Mouse (Mus musculus) liver, embryonic 13.5 days (tissue): Measurements from ENCODE around the gene Ntm. TPM values are rescaled to one million over a fixed set of nuclear protein-coding genes. Genes with fewer than 3 reads are reported as not detected.

ENCODE experiments used
- ATAC-seq: fragments of 200-750 bp; cut with Nextera tagmentation; 2 replicates; pipeline ENCODE4 v1.8.0; 2017; ENCODE audit warnings: low read depth, mild to moderate bottlenecking, moderate number of reproducible peaks, moderate library complexity
- DNase-seq: peaks from one replicate; pipeline ENCODE4 v3.0.0; 2022
- H3K27ac ChIP-seq: fragments of 300-500 bp; sonication (generic); 2 replicates; pipeline ENCODE4 v1.5.1; 2015; ENCODE audit warnings: moderate library complexity, mild to moderate bottlenecking, inconsistent platforms
- H3K27me3 ChIP-seq: fragments of 300-500 bp; sonication (generic); 2 replicates; pipeline ENCODE4 v1.6.1; 2015; ENCODE audit warnings: mild to moderate bottlenecking, inconsistent platforms
- H3K36me3 ChIP-seq: fragments of 300-500 bp; sonication (generic); 2 replicates; pipeline ENCODE4 v1.6.1; 2015; ENCODE audit warnings: mild to moderate bottlenecking, inconsistent platforms
- H3K4me1 ChIP-seq: fragments of 300-500 bp; sonication (generic); replicated peaks from 2 replicates; pipeline ENCODE4 v1.6.1; 2015; ENCODE audit warnings: inconsistent platforms
- H3K4me2 ChIP-seq: fragments of 300-500 bp; sonication (generic); 2 replicates; pipeline ENCODE4 v1.6.1; 2015; ENCODE audit warnings: inconsistent platforms, mild to moderate bottlenecking, moderate library complexity
- H3K4me3 ChIP-seq: fragments of 300-500 bp; sonication (generic); replicated peaks from 2 replicates; pipeline ENCODE4 v1.5.1; 2015; ENCODE audit warnings: mild to moderate bottlenecking, inconsistent platforms
- H3K9ac ChIP-seq: fragments of 300-500 bp; sonication (generic); 2 replicates; pipeline ENCODE4 v1.6.1; 2015; ENCODE audit warnings: mild to moderate bottlenecking, inconsistent platforms
- H3K9me3 ChIP-seq: fragments of 300-500 bp; sonication (generic); replicated peaks from 2 replicates; pipeline ENCODE4 v1.6.1; 2016; ENCODE audit warnings: inconsistent platforms
- WGBS: fragments of 180-500 bp; shearing (Covaris S2); methylation state at CpG from one replicate; pipeline ENCODE4 v1.1.7; 2015; ENCODE audit not compliant: insufficient replicate concordance; 5-methylcytosine and 5-hydroxymethylcytosine counted together
- polyA plus RNA-seq: library from polyadenylated mRNA; unstranded; fragments of >200 nt; fragmentation: Nextera tagmentation; extraction: Ambion mirVana; gene quantifications from 2 replicates; pipeline ENCODE4 v1.2.1, GENCODE M21; 2015

Ntm gene
- polyA plus RNA-seq, 1 experiment from 2014 or later = 1.2 TPM

DNA sequence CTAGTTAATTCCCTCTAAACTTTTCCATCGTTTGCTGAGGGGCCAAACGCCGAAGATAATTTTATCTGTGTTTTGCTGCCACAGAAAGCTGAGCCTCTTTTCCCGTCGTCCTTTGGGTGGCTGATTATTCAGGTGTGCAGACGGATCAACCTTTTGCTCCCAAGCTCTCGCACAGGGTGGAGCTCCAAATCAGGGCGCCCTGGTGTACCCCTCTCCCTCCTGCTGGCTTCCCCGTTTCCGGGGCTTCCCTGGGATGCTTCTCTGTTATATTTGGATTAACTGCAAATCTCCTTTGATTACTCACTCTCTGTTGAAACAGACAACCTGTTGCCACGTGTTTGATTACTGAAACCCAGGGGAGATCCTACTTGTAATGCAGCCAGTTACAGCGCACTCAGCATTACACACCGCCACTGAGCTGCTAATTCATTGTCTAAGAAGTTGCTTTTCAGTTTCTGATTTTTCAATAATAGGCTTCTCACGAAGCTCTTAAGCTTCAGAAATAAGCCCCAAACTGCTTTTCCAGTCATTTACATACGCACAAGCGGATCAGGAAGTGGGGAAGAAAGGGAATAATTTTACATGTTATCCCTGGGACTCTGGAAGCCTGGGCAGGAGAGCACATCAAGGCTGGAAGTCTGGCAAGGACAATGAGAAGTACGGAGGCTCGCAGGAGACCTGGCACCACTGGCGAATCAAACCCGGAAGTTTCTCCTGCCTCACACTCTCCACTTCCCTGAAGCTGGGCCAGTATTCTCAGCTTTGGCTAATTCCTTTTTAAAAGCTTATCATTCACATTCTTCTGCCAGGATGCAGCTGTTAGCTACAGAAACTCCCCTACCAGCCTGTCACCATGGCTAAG lies 19.5 kb downstream of the Ntm start:
- ATAC-seq (no peak), DNase-seq (no peak)
- 22% methylated on average over 20 of the region's 20 CpGs for whole genome bisulfite sequencing
- no peak overlapping the region for H3K4me3 ChIP-seq
- H3K9ac ChIP-seq = no peak overlapping the region
- no peaks in the 10 kb centered on the region for H3K4me1 ChIP-seq
- no peak overlapping the region for H3K27ac ChIP-seq
- H3K27me3 ChIP-seq = no peaks in the 10 kb centered on the region
- H3K36me3 ChIP-seq = no peaks in the 10 kb centered on the region
- no peaks in the 10 kb centered on the region for H3K9me3 ChIP-seq
- 0 out of 2 replicates have a peak overlapping the region, but pooled peaks have one; percentile 8 for H3K4me2 ChIP-seq

- DNase-seq (no peak), ATAC-seq (no peak)
- H3K4me2 ChIP-seq = no peak overlapping the region
- H3K27ac ChIP-seq = no peak overlapping the region
- no peak overlapping the region for H3K4me3 ChIP-seq
- H3K4me1 ChIP-seq = no peaks in the 10 kb centered on the region
- no peaks in the 10 kb centered on the region for H3K36me3 ChIP-seq
- no peaks in the 10 kb centered on the region for H3K9me3 ChIP-seq
- H3K27me3 ChIP-seq = no peaks in the 10 kb centered on the region
- H3K9ac ChIP-seq = no peak overlapping the region
- 56% methylated on average over 11 of the region's 11 CpGs for WGBS
These were observed 20.6 kb downstream of the Ntm start for GRCm38 (mm10) chr9:29942183-29942952.

DNA sequence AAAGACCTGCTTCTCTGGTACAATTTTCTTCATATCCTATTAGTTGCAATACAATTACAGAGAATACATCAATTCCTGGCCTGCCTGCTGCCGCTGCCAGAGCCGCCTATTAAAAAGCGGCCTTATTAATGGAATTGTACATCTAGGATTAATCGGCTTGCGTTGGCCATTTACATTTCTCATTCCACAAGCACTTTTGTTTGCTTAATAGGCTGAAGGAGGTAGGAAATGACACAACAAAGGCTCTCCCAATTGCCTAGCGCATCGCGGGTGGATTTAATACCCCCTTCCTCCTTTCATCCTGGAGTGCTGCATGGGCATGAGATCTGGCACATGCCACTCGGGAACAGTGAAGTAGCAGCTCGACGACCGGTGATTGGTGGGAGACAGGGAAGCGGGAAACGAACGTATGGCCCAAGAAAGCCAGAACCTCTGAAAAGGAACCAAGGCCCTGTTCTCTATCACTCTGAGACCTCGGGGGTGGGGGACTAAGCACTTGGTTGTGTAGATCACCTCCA lies 23.4 kb downstream of the Ntm start:
- H3K4me3 ChIP-seq = no peak overlapping the region
- no peak overlapping the region for H3K27ac ChIP-seq
- WGBS = 78% methylated on average over 16 of the region's 16 CpGs
- no peaks in the 10 kb centered on the region for H3K27me3 ChIP-seq
- H3K4me1 ChIP-seq = no peaks in the 10 kb centered on the region
- H3K9ac ChIP-seq = no peak overlapping the region
- no peak for DNase-seq
- H3K36me3 ChIP-seq = no peaks in the 10 kb centered on the region
- H3K9me3 ChIP-seq = no peaks in the 10 kb centered on the region
- no peak for ATAC-seq
- no peak overlapping the region for H3K4me2 ChIP-seq

DNA sequence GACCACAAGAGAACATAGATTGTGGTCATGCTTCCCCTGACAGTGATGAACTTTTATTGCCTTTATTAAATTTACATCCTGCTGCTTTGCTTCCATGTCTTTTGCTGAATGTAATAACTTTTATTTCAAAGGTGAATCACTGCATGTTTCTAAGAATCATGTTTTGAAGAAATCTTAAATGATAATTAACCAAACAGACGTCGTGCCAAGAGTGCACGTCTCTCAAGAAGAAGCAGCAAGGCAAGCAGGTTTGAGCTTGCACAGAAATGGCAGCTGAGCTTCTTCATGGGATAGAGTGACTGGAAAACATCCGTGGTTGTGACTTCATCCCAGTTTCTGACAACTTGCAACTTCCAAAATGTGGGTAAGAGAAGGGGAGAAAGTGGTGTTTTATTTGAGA lies 34.1 kb downstream of the Ntm start:
- ATAC-seq (no peak), DNase-seq (no peak)
- Histone ChIP-seq H3K9ac (no peak overlapping the region), H3K4me1 (no peaks in the 10 kb centered on the region), H3K9me3 (no peaks in the 10 kb centered on the region), H3K27me3 (no peaks in the 10 kb centered on the region), H3K4me3 (no peak overlapping the region), H3K36me3 (no peaks in the 10 kb centered on the region), H3K4me2 (no peak overlapping the region), H3K27ac (no peak overlapping the region)
- WGBS = 59% methylated on average over 4 of the region's 4 CpGs

DNA sequence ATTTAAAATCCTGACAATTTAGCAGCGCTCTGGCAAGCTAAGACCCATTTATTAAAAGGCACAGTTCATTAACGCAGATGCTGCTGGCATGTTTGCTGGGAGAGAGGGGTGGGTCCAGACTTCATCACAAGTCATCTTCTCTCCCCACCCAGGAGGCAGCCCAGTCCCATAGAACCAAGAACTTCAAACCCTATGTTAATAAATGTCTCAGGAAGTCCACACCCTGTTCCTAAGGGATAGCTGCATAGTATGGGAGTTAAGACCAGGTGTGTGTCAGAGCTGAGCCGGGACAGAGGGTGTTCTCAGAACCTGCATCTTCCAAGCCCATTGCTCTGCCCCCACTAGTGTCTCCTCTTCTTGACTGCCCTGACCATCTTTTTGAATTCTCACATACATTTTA lies 37.6 kb downstream of the Ntm start:
- no peaks in the 10 kb centered on the region for H3K36me3 ChIP-seq
- 62% methylated on average over 3 of the region's 3 CpGs for WGBS
- no peaks in the 10 kb centered on the region for H3K9me3 ChIP-seq
- H3K4me1 ChIP-seq = no peaks in the 10 kb centered on the region
- H3K27ac ChIP-seq = no peak overlapping the region
- no peak overlapping the region for H3K4me2 ChIP-seq
- no peaks in the 10 kb centered on the region for H3K27me3 ChIP-seq
- no peak overlapping the region for H3K4me3 ChIP-seq
- ATAC-seq = no peak
- no peak overlapping the region for H3K9ac ChIP-seq
- DNase-seq = no peak

DNA sequence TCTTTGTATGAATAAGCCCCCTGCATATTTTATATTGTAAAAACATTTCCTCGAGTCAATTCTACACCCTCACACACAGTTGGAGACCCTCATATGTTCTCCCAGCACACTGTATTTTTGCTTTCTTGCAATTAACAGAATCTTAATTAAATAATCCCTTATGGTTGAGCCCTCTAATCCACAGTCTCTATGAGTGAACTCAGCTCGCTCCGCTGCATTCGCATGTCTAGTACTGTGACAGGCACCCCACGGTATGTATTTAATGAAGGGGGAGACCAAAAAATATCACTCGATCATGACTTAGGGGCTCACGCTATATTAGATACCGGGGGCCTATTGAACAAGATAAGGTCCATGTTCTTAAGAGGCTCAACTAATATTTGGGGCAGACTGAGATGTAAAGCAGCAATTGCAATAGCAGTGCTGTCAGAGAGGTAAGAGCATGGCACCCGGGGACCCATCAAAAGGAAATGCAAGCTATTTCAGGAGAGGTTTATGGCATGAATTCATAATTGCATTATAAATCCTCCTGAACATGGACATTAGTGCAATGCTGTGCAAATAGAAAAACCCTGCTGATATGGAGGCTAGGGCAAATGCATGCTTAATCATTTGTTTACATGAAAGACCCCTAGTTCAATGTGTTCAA lies 64.4 kb downstream of the Ntm start:
- no peaks in the 10 kb centered on the region for H3K27me3 ChIP-seq
- no peak overlapping the region for H3K9ac ChIP-seq
- no peaks in the 10 kb centered on the region for H3K4me1 ChIP-seq
- no peak for ATAC-seq
- no peaks in the 10 kb centered on the region for H3K36me3 ChIP-seq
- no peak for DNase-seq
- H3K9me3 ChIP-seq = no peaks in the 10 kb centered on the region
- H3K4me2 ChIP-seq = no peak overlapping the region
- H3K4me3 ChIP-seq = no peak overlapping the region
- WGBS = 64% methylated on average over 9 of the region's 9 CpGs
- no peak overlapping the region for H3K27ac ChIP-seq

GRCm38 (mm10) chr9:29897448-29897847 lies 65.5 kb downstream of the Ntm start:
- H3K36me3 ChIP-seq = no peaks in the 10 kb centered on the region
- 68% methylated on average over 4 of the region's 4 CpGs for WGBS
- H3K9me3 ChIP-seq = no peaks in the 10 kb centered on the region
- no peak overlapping the region for H3K27ac ChIP-seq
- H3K27me3 ChIP-seq = no peaks in the 10 kb centered on the region
- no peaks in the 10 kb centered on the region for H3K4me1 ChIP-seq
- no peak for DNase-seq
- H3K4me3 ChIP-seq = no peak overlapping the region
- no peak for ATAC-seq
- no peak overlapping the region for H3K9ac ChIP-seq
- no peak overlapping the region for H3K4me2 ChIP-seq

DNA sequence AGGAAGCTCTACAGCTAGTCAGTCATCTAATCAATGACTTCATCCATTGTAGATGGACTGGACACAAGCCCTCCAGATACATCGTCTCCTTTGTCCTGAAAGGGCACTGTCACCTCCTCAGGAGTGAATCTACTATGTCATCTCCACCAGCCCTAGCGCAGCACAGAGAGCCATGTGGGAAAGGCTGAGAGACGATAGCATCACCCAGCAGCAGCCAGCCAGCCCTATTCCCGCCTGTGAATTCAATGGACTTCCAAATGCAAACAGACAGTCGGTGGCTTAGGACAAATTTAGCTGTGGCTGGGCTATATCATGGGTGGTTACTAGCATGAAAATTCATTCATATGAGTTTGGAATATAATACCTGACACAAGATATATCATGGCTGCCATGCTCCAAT lies 70.1 kb downstream of the Ntm start:
- Histone ChIP-seq H3K4me2 (no peak overlapping the region), H3K9ac (no peak overlapping the region), H3K4me1 (no peaks in the 10 kb centered on the region), H3K36me3 (no peaks in the 10 kb centered on the region), H3K9me3 (no peaks in the 10 kb centered on the region), H3K27ac (no peak overlapping the region), H3K27me3 (no peaks in the 10 kb centered on the region), H3K4me3 (no peak overlapping the region)
- DNase-seq (no peak), ATAC-seq (no peak)
- 62% methylated on average over 5 of the region's 5 CpGs for WGBS

DNA sequence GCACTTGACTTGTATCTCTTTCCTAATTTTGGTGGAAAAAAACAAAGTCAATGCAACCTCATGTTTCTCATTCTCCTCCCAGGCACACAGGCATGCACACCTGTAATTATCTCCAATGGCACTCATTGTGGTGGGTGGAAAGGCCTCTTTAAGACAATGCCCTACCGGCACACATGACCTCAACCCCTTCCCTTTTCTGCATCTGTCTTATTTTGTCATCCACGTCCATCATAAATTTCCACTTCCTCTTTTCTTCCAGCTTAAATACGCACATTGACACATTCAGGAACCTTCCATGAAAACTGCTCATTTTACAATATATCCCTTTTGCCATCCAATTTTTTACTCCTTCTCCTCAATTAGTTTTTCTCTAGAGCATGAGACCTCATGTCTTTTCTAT lies 74.2 kb downstream of the Ntm start:
- Histone ChIP-seq H3K9ac (no peak overlapping the region), H3K4me1 (no peaks in the 10 kb centered on the region), H3K4me3 (no peak overlapping the region), H3K27me3 (no peaks in the 10 kb centered on the region), H3K36me3 (no peaks in the 10 kb centered on the region), H3K9me3 (no peaks in the 10 kb centered on the region), H3K27ac (no peak overlapping the region), H3K4me2 (no peak overlapping the region)
- WGBS = 15% methylated on average over 3 of the region's 3 CpGs
- ATAC-seq (no peak), DNase-seq (no peak)

- ATAC-seq = no peak
- 54% methylated on average over 5 of the region's 5 CpGs for WGBS
- Histone ChIP-seq H3K9ac (no peak overlapping the region), H3K4me2 (no peak overlapping the region), H3K4me1 (no peaks in the 10 kb centered on the region), H3K4me3 (no peak overlapping the region), H3K36me3 (no peaks in the 10 kb centered on the region), H3K9me3 (no peaks in the 10 kb centered on the region), H3K27me3 (no peaks in the 10 kb centered on the region), H3K27ac (no peak overlapping the region)
- no peak for DNase-seq
These were observed 75.0 kb downstream of the Ntm start for GRCm38 (mm10) chr9:29887924-29888323.

GRCm38 (mm10) chr9:29884062-29884461 lies 78.9 kb downstream of the Ntm start:
- Histone ChIP-seq H3K9me3 (no peaks in the 10 kb centered on the region), H3K27ac (no peak overlapping the region), H3K4me3 (no peak overlapping the region), H3K9ac (no peak overlapping the region), H3K36me3 (no peaks in the 10 kb centered on the region), H3K27me3 (no peaks in the 10 kb centered on the region), H3K4me1 (no peaks in the 10 kb centered on the region), H3K4me2 (no peak overlapping the region)
- ATAC-seq (no peak), DNase-seq (no peak)
- WGBS = 57% methylated on average over 3 of the region's 3 CpGs
